Mouse (Mus musculus) bone marrow macrophage, adult 2 months (primary cell): ENCODE data around the gene Ropn1l. TPM values are rescaled to one million over a fixed set of nuclear protein-coding genes. Genes with fewer than 3 reads are reported as not detected.

Experiments used
- H3K27ac ChIP-seq: 2 replicates; pipeline ENCODE4 v1.5.1; 2012; ENCODE audit warnings: low read depth, low read length; ENCODE audit not compliant: insufficient read depth
- H3K4me1 ChIP-seq: 2 replicates; pipeline ENCODE4 v1.6.1; 2012; ENCODE audit warnings: low read length; ENCODE audit not compliant: control insufficient read depth, insufficient read depth
- H3K4me3 ChIP-seq: 2 replicates; pipeline ENCODE4 v1.5.1; 2012; ENCODE audit warnings: mild to moderate bottlenecking, low read length, moderate library complexity; ENCODE audit not compliant: insufficient read depth
- CTCF ChIP-seq: IDR thresholded peaks from 2 replicates; pipeline ENCODE4 v1.5.1; 2012; ENCODE audit warnings: low read depth, mild to moderate bottlenecking, low read length, moderate library complexity
- POLR2A ChIP-seq: IDR thresholded peaks from 2 replicates; pipeline ENCODE4 v1.6.1; 2012; ENCODE audit warnings: mild to moderate bottlenecking, low read depth, low read length, borderline replicate concordance
- polyA plus RNA-seq: library from polyadenylated mRNA; stranded (reverse); fragments of >200 nt; gene quantifications from 2 replicates; pipeline ENCODE4 v1.2.4, GENCODE M21; 2012; ENCODE audit not compliant: missing spikeins, insufficient read depth, insufficient read length

Ropn1l gene
- polyA plus RNA-seq, 1 experiment, result 6.8 TPM

- Histone ChIP-seq H3K4me1 (no peaks in the 10 kb centered on the region), H3K4me3 (no peak overlapping the region), H3K27ac (no peak overlapping the region)
- TF ChIP-seq CTCF, result no peak
- no peak for TF ChIP-seq POLR2A
Measured at GRCm38 (mm10) chr15:31392135-31392534, 61.4 kb downstream of the Ropn1l start.

Other genes with a start within 250 kb of the Ropn1l start
- 121 and 132 TPM in 2 replicates for gene Dap, start 229.4 kb downstream of the Ropn1l start, polyA plus RNA-seq
- 7.8 and 9.5 TPM in 2 replicates for gene Ankrd33b, start 86.0 kb downstream of the Ropn1l start, polyA plus RNA-seq
- gene March6, start 77.3 kb upstream of the Ropn1l start, polyA plus RNA-seq, result 40.7 and 42.2 TPM in 2 replicates
- gene Cmbl, start 111.7 kb upstream of the Ropn1l start, polyA plus RNA-seq, result 4.2 and 6.0 TPM in 2 replicates
- gene Cct5, start 148.1 kb upstream of the Ropn1l start, polyA plus RNA-seq, result 135 and 148 TPM in 2 replicates
- 14.4 and 17.3 TPM in 2 replicates for gene Fam173b, start 148.1 kb upstream of the Ropn1l start, polyA plus RNA-seq